Mouse (Mus musculus) neural tube, embryonic 10.5 days (tissue): Measurements from ENCODE around the gene Tlr5.
A peak's percentile ranks its signal among the peaks of the same experiment; 100 is the strongest.

Experiments used
- DNase-seq: peaks from one replicate; pipeline ENCODE4 v3.0.0-alpha.2; 2017; ENCODE audit warnings: low spot score; ENCODE audit errors: extremely low spot score

The Tlr5 gene

GRCm38 (mm10) chr1:182987801-182988200, 33.2 kb downstream of the Tlr5 start:
- DNase-seq = no peak

- no peak for DNase-seq
These were observed 34.1 kb downstream of the Tlr5 start for GRCm38 (mm10) chr1:182988646-182989045.

- DNase-seq = no peak
These were observed 35.6 kb downstream of the Tlr5 start for GRCm38 (mm10) chr1:182990092-182990762.

- peak; percentile 66 for DNase-seq
These were observed 36.6 kb downstream of the Tlr5 start for GRCm38 (mm10) chr1:182991002-182991778.
